In genomic region chr10:49782741-49783691, GRCm38 (mm10) we compare ENCODE assay signal across 8 mouse cellular contexts. TPM values are rescaled to one million over a fixed set of nuclear protein-coding genes. Genes with fewer than 3 reads are reported as not detected.
A peak's percentile ranks its signal among the peaks of the same experiment; 100 is the strongest.
DNase-seq lines count a peak whose midpoint lies in the region; ATAC-seq and TF ChIP-seq lines count a peak whose summit lies in the region.

No protein-coding gene starts in this region.

- no peaks in the 10 kb centered on the region for H3K36me3 ChIP-seq in E14TG2a.4 (ENCODE audit: insufficient read depth, low read length)
- no peaks in the 10 kb centered on the region for H3K36me3 ChIP-seq in embryonic facial prominence, embryonic 14.5 days (ENCODE audit: control insufficient read depth, insufficient read depth, low read length)
- no peaks in the 10 kb centered on the region for H3K36me3 ChIP-seq in hindbrain, embryonic 11.5 days (ENCODE audit: control insufficient read depth, insufficient read depth, low read length)

- no peak overlapping the region for H3K27ac ChIP-seq in embryonic facial prominence, embryonic 14.5 days (replicated peaks; ENCODE audit: low read depth, low read length)
- peak overlapping the region; percentile 79 for H3K27ac ChIP-seq in hindbrain, embryonic 11.5 days (ENCODE audit: low read depth, low read length)

- peak; percentile 69; the same call in 1 of the 2 replicates for ATAC-seq in embryonic facial prominence, embryonic 14.5 days (ENCODE audit: low read depth)
- peak; percentile 87 for ATAC-seq in hindbrain, embryonic 11.5 days (ENCODE audit: low FRiP score)

- H3K27me3 ChIP-seq in E14TG2a.4 (ENCODE audit: insufficient read depth, low read length): peaks cover 49% of the 10 kb centered on the region
- peaks cover 18% of the 10 kb centered on the region for H3K27me3 ChIP-seq in embryonic facial prominence, embryonic 14.5 days (replicated peaks; ENCODE audit: control insufficient read depth, insufficient read depth, low read length)
- H3K27me3 ChIP-seq in hindbrain, embryonic 11.5 days (ENCODE audit: control insufficient read depth, insufficient read depth, low read length): no peaks in the 10 kb centered on the region

- peaks cover 13% of the 10 kb centered on the region; the same call in 1 of the 2 replicates for H3K4me1 ChIP-seq in E14TG2a.4 (replicated peaks; ENCODE audit: low read depth, low read length)
- no peaks in the 10 kb centered on the region; the same call in 1 of the 2 replicates for H3K4me1 ChIP-seq in embryonic facial prominence, embryonic 14.5 days (ENCODE audit: control insufficient read depth, insufficient read depth, low read length)
- H3K4me1 ChIP-seq in hindbrain, embryonic 11.5 days (replicated peaks; ENCODE audit: control insufficient read depth, insufficient read depth, low read length): no peaks in the 10 kb centered on the region

- H3K9me3 ChIP-seq in E14TG2a.4 (ENCODE audit: low read length): no peaks in the 10 kb centered on the region
- no peaks in the 10 kb centered on the region for H3K9me3 ChIP-seq in embryonic facial prominence, embryonic 14.5 days (ENCODE audit: control insufficient read depth, low read length)
- no peaks in the 10 kb centered on the region for H3K9me3 ChIP-seq in hindbrain, embryonic 11.5 days (ENCODE audit: control insufficient read depth, low read length)

- DNase-seq in adipocyte (ENCODE audit: low spot score) (peak; percentile 7), liver (peak; percentile 4)
- no peak for DNase-seq in embryonic facial prominence, embryonic 14.5 days (ENCODE audit: low spot score)
- DNase-seq in hindbrain, embryonic 11.5 days (ENCODE audit: low spot score): peak; percentile 73
- peak; percentile 72 for DNase-seq in retina, postnatal 1 day
- DNase-seq in thymus, postnatal 4 days: no peak
- no peak for DNase-seq in spleen, postnatal 36 days (ENCODE audit: low spot score in 2 of 2)

- H3K9ac ChIP-seq in embryonic facial prominence, embryonic 14.5 days (ENCODE audit: low read depth, low read length): peak overlapping the region; percentile 48; the same call in 1 of the 2 replicates
- H3K9ac ChIP-seq in hindbrain, embryonic 11.5 days (ENCODE audit: low read depth, low read length): peak overlapping the region; percentile 73

- peak overlapping the region; percentile 93 for H3K4me2 ChIP-seq in embryonic facial prominence, embryonic 14.5 days (ENCODE audit: low read depth, low read length)
- H3K4me2 ChIP-seq in hindbrain, embryonic 11.5 days (replicated peaks; ENCODE audit: low read depth, low read length): peak overlapping the region; percentile 72

- TF ChIP-seq CTCF in E14TG2a.4 (conservative IDR thresholded peaks at IDR 0.05; ENCODE audit: low read length): no peak

- H3K4me3 ChIP-seq in E14TG2a.4 (replicated peaks; ENCODE audit: low read length): peak overlapping the region; percentile 65
- peak overlapping the region; percentile 49 for H3K4me3 ChIP-seq in embryonic facial prominence, embryonic 14.5 days (ENCODE audit: low read depth, low read length)
- peak overlapping the region; percentile 53 for H3K4me3 ChIP-seq in hindbrain, embryonic 11.5 days (ENCODE audit: low read depth, low read length)

- under 1% methylated on average over 44 of the region's 44 CpGs for WGBS in embryonic facial prominence, embryonic 14.5 days
- WGBS in hindbrain, embryonic 11.5 days: under 1% methylated on average over 44 of the region's 44 CpGs

RNA-seq across cellular contexts. Expression of gene Grik2, which starts 5.5 kb away (rescaled TPM):
- polyA plus RNA-seq in embryonic facial prominence, embryonic 14.5 days (2014; fragmentation: Nextera tagmentation; extraction: Ambion mirVana): 3.2 and 3.5 TPM in 2 replicates
- 10.2 and 12.3 TPM in 2 replicates for polyA plus RNA-seq in hindbrain, embryonic 11.5 days (2014; fragmentation: Nextera tagmentation; extraction: Ambion mirVana)

Comparison
In these comparisons a context has a peak if more than half of its experiments do, and no peak if none do; other contexts are left out.
1. DNase-seq: peak in adipocyte (single experiment), hindbrain, embryonic 11.5 days (single experiment), liver (single experiment) and retina, postnatal 1 day (single experiment); none in embryonic facial prominence, embryonic 14.5 days (single experiment), thymus, postnatal 4 days (single experiment) and spleen, postnatal 36 days (0 of 2).
2. Peak in every context shown above with its lines, with median percentiles within 50 percentile points of each other: H3K4me3 ChIP-seq.